Mouse (Mus musculus) cerebellum, postnatal 10 days (tissue): Measurements from ENCODE around the gene Adig.
A peak's percentile ranks its signal among the peaks of the same experiment; 100 is the strongest.

Experiments used
- DNase-seq, 2 experiments: peaks; one replicate each; pipeline ENCODE4 v3.0.0; 2021; ENCODE audit warnings: mixed read lengths in 2 of 2

The Adig gene

GRCm38 (mm10) chr2:158541286-158541685, 38.9 kb downstream of the Adig start:
- no peak for DNase-seq

- DNase-seq, result no peak
Observed at GRCm38 (mm10) chr2:158545266-158545665, 42.9 kb downstream of the Adig start.

- DNase-seq, result peak; percentile 90 to 92
Observed at GRCm38 (mm10) chr2:158546751-158547150, 44.3 kb downstream of the Adig start.

DNA sequence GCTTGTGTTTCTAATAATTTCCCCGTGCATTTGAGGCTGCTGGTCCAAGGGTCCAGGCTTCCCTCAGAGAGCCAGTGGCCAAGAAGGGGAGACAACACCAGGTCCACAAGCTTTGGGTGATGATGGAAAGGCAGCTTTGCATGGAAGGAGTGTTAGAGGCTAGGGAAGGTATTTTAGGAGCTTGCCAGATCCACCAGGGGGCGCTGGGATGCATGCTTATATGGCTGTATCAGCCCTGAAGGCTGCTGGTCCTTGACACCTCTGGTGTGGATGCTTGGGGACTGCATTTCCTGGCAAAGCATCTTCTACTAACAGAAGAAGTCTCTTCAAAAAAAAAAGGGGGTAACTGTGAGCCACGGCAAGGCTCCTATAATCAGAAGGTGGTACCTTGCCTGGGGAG, 47.7 kb downstream of the Adig start:
- peak; percentile 94 to 96 for DNase-seq

- DNase-seq, result no peak
Observed at GRCm38 (mm10) chr2:158554366-158554765, 52.0 kb downstream of the Adig start.

- no peak for DNase-seq
Observed at GRCm38 (mm10) chr2:158555252-158555651, 52.8 kb downstream of the Adig start.

- no peak for DNase-seq
Observed at GRCm38 (mm10) chr2:158555812-158556211, 53.4 kb downstream of the Adig start.

- DNase-seq, result peak; percentile 90 to 92
Observed at GRCm38 (mm10) chr2:158556225-158556624, 53.8 kb downstream of the Adig start.

DNA sequence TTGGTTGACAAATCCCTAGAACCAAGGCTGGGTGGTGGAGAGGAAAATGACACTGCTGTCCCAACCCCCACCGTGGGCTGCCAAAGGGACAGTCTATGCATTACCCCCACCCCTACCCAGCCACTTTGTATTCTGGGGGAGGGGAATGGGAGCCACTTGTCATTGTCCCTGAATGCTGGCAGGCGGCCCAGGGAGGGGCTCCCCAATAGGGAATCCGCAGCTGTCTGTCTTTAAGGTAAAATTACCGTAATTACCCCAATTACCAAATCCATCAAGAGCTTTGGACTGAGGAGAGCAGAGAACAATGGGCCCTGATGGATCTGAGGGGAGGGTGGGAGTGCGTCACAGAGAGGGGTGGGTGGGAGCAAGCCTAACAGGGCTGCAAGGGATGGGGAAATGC, 54.3 kb downstream of the Adig start:
- DNase-seq, result peak in 1 of 2 experiments; percentile 33
